Mouse (Mus musculus) CH12.LX (cell line): Measurements from ENCODE around the gene Vil1.

Experiments
- CTCF ChIP-seq, 2 experiments: IDR thresholded peaks in 1 of 2; conservative IDR thresholded peaks in 1 of 2; 2 replicates each; pipeline ENCODE4 v1.5.1; 2011 to 2012; ENCODE audit warnings: low read depth in 2 of 2, low read length in 2 of 2, improper control_type of control experiment in 1 of 2, inconsistent platforms in 1 of 2, mild to moderate bottlenecking in 1 of 2, moderate library complexity in 1 of 2
- ELF1 ChIP-seq: IDR thresholded peaks from 2 replicates; pipeline ENCODE4 v1.6.1; 2014; ENCODE audit warnings: low read depth, mild to moderate bottlenecking, inconsistent platforms, low read length, improper control_type of control experiment
- EP300 ChIP-seq: IDR thresholded peaks from 2 replicates; pipeline ENCODE4 v1.6.1; 2011; ENCODE audit warnings: low read length, improper control_type of control experiment
- ETS1 ChIP-seq: conservative IDR thresholded peaks from 2 replicates; pipeline ENCODE4 v1.6.1; 2012; ENCODE audit warnings: low read depth, mild to moderate bottlenecking, inconsistent platforms, low read length, improper control_type of control experiment, moderate library complexity
- GABPA ChIP-seq: IDR thresholded peaks from 2 replicates; pipeline ENCODE4 v1.6.1; 2012; ENCODE audit warnings: low read depth, low read length, improper control_type of control experiment, inconsistent platforms; ENCODE audit not compliant: insufficient replicate concordance
- JUN ChIP-seq: IDR thresholded peaks from 2 replicates; pipeline ENCODE4 v1.6.1; 2011; ENCODE audit warnings: low read depth, mild to moderate bottlenecking, low read length, improper control_type of control experiment, moderate library complexity; ENCODE audit not compliant: insufficient read depth
- MAX ChIP-seq: IDR thresholded peaks from 2 replicates; pipeline ENCODE4 v1.6.1; 2011; ENCODE audit warnings: low read length, improper control_type of control experiment
- NELFE ChIP-seq: IDR thresholded peaks from 2 replicates; pipeline ENCODE4 v1.6.1; 2011; ENCODE audit warnings: low read depth, low read length, improper control_type of control experiment
- POLR2A ChIP-seq: IDR thresholded peaks from 2 replicates; pipeline ENCODE4 v1.6.1; 2011; ENCODE audit warnings: low read depth, mild to moderate bottlenecking, improper control_type of control experiment, low read length
- POLR2AphosphoS2 ChIP-seq: IDR thresholded peaks from 2 replicates; pipeline ENCODE4 v1.6.1; 2011; ENCODE audit warnings: low read depth, low read length, improper control_type of control experiment
- USF1 ChIP-seq: IDR thresholded peaks from 2 replicates; pipeline ENCODE4 v1.6.1; 2014; ENCODE audit warnings: low read depth, mild to moderate bottlenecking, inconsistent platforms, low read length, improper control_type of control experiment
- ZMIZ1 ChIP-seq: IDR thresholded peaks from 2 replicates; pipeline ENCODE4 v1.6.1; 2012; ENCODE audit warnings: low read depth, mild to moderate bottlenecking, inconsistent platforms, low read length, improper control_type of control experiment

GRCm38 (mm10) chr1:74400531-74400930 lies 8.6 kb upstream of the Vil1 start:
- TF ChIP-seq POLR2AphosphoS2 (no peak), CTCF (conservative IDR thresholded peaks at IDR 0.05 in 1 of 2, IDR thresholded peaks at IDR 0.05 in 1 of 2; ENCODE audit: low read depth in 2 of 2, low read length in 2 of 2) (no peak), POLR2A (no peak), NELFE (no peak), GABPA (no peak), ELF1 (no peak), ZMIZ1 (no peak), MAX (no peak), JUN (no peak), USF1 (no peak), ETS1 (no peak), EP300 (no peak)
